Mouse (Mus musculus) olfactory bulb, adult 2 months (tissue): ENCODE results near the gene Rnf187. TPM values are rescaled to one million over a fixed set of nuclear protein-coding genes. Genes with fewer than 3 reads are reported as not detected.

ENCODE experiments used
- H3K27ac ChIP-seq: fragments of 200-500 bp; 2 replicates; pipeline ENCODE4 v1.5.1; 2012; ENCODE audit warnings: low read depth, low read length; ENCODE audit not compliant: insufficient read depth
- H3K4me1 ChIP-seq: fragments of 200-500 bp; 2 replicates; pipeline ENCODE4 v1.6.1; 2012; ENCODE audit warnings: low read length; ENCODE audit not compliant: control insufficient read depth, insufficient read depth
- H3K4me3 ChIP-seq: fragments of 200-500 bp; 2 replicates; pipeline ENCODE4 v1.5.1; 2012; ENCODE audit warnings: mild to moderate bottlenecking, low read depth, low read length, moderate library complexity; ENCODE audit not compliant: insufficient read depth
- CTCF ChIP-seq: fragments of 200-500 bp; IDR thresholded peaks from 2 replicates; pipeline ENCODE4 v1.5.1; 2012; ENCODE audit warnings: low read depth, mild to moderate bottlenecking, low read length, moderate library complexity; ENCODE audit not compliant: insufficient read depth
- POLR2A ChIP-seq: fragments of 200-500 bp; IDR thresholded peaks from 2 replicates; pipeline ENCODE4 v1.6.1; 2012; ENCODE audit warnings: mild to moderate bottlenecking, low read depth, low read length, moderate library complexity; ENCODE audit not compliant: insufficient read depth
- WGBS: fragments of 180-500 bp; shearing (Covaris S2); methylation state at CpG from one replicate; pipeline ENCODE4 v1.1.7; 2018; 5-methylcytosine and 5-hydroxymethylcytosine counted together
- polyA plus RNA-seq: library from polyadenylated mRNA; stranded (reverse); fragments of >200 nt; gene quantifications from 2 replicates; pipeline ENCODE4 v1.2.4, GENCODE M21; 2012; ENCODE audit warnings: low replicate concordance; ENCODE audit not compliant: missing spikeins, insufficient read depth, insufficient read length

Gene Rnf187
- polyA plus RNA-seq, 1 experiment, result not detected

DNA sequence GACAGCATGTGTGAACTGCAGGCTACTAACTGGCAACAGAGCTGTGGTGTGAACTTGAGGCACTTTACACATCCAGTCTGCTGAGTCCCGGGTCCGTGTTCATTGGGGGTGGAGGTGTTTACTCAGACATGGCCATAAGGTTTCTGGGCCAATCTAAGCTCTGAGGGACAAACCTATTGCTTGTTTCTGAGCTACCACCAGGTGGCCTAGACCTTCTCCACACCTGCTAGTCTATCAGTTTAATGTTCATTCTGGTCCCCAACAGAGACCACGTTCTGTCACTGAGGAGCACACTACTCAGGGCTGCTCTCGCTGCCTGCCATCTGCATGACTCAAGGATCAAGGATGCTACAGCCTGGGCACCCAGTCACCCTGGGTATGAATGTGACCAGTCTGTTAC, 7.1 kb downstream of the Rnf187 start:
- TF ChIP-seq CTCF (no peak), POLR2A (no peak)
- H3K4me1 ChIP-seq, result peaks cover 8% of the 10 kb centered on the region
- H3K27ac ChIP-seq, result no peak overlapping the region
- no peak overlapping the region for H3K4me3 ChIP-seq
- 69% methylated on average over 4 of the region's 4 CpGs for WGBS

DNA sequence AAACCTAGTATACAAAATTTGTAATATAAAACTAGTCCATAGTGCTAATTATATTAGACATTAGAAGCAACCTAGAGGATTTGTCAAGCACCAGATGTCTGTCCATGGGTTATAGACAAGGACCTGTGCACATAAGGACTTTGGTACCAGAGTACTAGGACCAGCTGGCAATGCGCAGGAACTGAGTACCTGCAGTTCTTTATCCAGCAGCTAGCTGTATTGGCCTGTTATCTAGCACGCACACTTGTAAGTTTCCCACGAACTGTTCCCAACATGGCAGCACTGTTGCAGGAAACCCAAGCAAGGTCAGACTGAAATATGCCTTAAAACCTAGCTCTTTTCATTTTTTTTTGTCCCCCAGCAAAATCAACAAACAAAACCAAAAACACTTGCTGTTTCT, 8.5 kb downstream of the Rnf187 start:
- Histone ChIP-seq H3K4me1 (peaks cover 3% of the 10 kb centered on the region), H3K27ac (no peak overlapping the region), H3K4me3 (no peak overlapping the region)
- 86% methylated on average over 3 of the region's 3 CpGs for WGBS
- no peak for TF ChIP-seq POLR2A
- TF ChIP-seq CTCF, result no peak

DNA sequence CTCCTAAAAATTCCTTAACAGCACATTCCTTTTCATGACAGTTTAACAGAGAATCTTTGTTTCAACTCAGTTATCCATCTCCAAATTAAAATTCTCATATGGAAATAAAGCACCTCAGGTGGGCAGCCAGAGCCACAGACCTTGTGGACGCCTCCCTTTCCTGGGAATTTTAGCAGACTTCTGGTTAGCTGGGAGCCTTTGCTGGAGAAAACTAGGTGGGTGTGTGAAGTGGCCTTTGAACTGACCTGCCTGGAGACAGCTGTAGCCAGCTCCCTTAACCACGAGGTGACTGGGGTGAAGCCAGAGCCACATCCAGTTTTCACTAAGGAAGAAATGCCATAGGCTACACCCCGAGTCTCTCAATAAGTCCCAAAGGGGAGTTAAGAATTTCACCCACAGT, 9.1 kb downstream of the Rnf187 start:
- TF ChIP-seq CTCF (no peak), POLR2A (no peak)
- Histone ChIP-seq H3K4me1 (peaks cover 3% of the 10 kb centered on the region), H3K27ac (no peak overlapping the region), H3K4me3 (no peak overlapping the region)
- 64% methylated on average over 3 of the region's 3 CpGs for WGBS

DNA sequence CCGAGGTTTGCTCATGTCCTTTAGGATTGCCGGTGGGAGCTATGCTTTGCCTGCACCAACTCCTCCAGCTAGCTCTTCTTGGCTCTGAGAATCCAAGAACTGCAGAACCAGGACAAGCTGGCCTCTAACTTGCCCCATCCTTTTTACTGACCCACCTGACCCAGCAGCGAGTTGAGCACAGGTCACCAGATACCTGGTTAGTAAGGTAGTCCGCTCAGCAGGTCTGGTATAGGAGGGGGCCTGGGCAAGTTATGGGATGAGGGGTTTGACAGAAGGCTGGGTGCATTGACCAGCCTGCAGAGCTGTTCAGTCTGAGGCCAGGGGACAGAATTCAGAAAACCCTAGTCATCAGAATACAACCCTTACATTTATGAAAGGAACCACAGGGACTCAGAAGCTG, 9.7 kb downstream of the Rnf187 start:
- Histone ChIP-seq H3K4me3 (no peak overlapping the region), H3K27ac (no peak overlapping the region), H3K4me1 (peaks cover 3% of the 10 kb centered on the region)
- no peak for TF ChIP-seq POLR2A
- WGBS, result 77% methylated on average over 4 of the region's 4 CpGs

DNA sequence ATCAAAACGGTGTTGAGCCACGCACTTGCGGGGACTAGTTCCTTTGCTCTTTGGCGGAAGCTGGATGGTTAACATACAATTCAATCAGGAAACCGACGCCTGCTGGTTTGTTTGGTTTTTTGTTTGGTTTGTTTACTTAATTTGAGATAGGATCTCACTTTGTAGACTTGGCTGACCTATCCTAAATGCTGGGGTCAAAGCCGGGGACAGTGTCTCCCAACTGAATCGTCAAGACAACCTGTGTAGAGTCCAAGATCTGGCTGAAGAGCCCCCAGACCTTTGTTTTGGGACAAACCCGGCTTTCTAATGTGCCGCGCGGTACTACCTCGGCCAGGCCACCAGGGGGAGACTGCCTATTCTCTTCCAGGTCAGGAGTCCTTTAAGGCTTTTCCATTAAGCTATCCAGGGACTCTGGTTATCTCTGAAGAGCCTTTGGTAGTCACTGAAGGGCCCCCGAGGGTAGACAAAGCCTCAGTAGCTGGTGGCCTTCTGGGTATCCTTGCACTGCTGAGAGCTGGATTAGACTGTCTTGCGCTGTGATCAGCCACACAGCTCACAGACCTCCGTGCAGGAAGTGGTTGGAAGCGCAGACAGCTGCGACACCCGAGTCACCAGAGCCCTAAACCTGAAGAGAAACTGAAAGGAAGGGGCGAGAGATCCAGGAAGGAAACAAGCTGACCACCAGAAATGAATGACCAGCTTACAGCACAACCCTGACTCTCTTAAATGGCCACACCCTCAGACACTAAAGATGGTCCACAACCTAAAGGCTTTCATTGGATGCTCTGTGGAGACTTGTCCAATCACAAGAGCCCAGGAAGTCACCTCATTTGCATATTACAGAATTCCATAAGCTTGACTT, 10.7 kb downstream of the Rnf187 start:
- 24% methylated on average over 20 of the region's 20 CpGs for WGBS
- Histone ChIP-seq H3K4me1 (peaks cover 3% of the 10 kb centered on the region), H3K4me3 (peak overlapping the region; percentile 18; the same call in 1 of the 2 replicates), H3K27ac (no peak overlapping the region)
- peak; percentile 87 for TF ChIP-seq CTCF
- no peak for TF ChIP-seq POLR2A

DNA sequence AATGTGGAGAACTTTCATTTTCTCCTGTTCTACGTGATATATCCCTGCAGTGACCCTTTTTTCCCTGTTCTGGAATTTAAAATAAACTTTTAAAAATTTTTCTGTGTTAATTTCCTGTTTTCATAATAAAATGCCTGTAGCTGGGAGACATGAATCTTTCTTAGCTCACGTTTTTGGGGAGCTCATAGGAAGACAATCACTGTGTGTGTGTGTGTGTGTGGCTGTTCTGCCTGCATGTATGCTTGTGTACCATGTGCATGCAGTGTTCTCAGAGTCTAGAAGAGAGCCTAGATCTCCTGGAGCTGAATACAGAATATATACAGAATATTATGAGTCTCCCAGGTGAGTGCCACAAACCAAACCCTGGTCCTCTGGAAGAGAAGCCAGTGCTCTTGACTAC, 11.7 kb downstream of the Rnf187 start:
- no peak for TF ChIP-seq CTCF
- no peak for TF ChIP-seq POLR2A
- H3K4me3 ChIP-seq, result no peak overlapping the region
- WGBS, result 89% methylated on average over 2 of the region's 2 CpGs
- H3K27ac ChIP-seq, result no peak overlapping the region
- peaks cover 3% of the 10 kb centered on the region for H3K4me1 ChIP-seq

DNA sequence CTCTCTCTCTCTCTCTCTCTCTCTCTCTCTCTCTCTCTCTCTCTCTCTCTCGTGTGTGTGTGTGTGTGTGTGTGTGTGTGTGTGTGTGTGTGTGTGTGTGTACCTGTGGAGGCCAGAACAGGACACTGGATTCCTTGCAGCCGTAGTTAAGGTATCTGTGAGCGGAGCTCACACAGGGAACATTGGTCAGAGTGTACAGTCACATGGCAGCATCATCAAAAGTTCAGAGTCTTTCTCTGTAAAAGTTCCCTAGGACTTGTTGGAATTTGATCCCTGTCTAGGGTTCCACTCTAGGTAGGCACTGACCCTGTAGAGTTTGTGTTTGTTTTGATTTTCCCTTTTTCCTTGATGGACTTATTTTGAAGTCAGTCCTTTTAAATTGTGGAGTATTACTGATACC, 12.1 kb downstream of the Rnf187 start:
- WGBS, result 82% methylated on average over 2 of the region's 3 CpGs
- Histone ChIP-seq H3K27ac (no peak overlapping the region), H3K4me1 (peaks cover 3% of the 10 kb centered on the region), H3K4me3 (no peak overlapping the region)
- no peak for TF ChIP-seq POLR2A
- no peak for TF ChIP-seq CTCF

DNA sequence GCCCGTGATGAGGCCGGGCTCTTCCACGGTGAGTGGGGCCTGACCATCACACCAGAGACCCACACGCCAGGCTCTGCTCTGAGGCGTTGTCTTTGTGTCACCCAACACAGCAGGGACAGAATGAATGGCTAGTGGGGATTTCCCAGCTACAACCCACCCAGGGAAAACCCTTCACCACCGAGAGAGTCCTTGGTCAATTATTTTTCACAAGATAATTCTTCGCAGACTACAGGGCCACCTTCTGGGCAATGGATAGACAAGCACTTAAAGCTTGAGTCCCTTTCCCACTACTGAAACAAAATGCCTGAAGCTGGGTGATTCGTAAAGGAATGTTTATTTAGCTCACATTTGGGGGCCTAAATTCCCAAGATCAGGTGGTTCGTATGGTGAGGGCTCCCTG, 16.3 kb downstream of the Rnf187 start:
- Histone ChIP-seq H3K27ac (no peak overlapping the region), H3K4me1 (no peaks in the 10 kb centered on the region), H3K4me3 (no peak overlapping the region)
- no peak for TF ChIP-seq CTCF
- 86% methylated on average over 9 of the region's 9 CpGs for WGBS

DNA sequence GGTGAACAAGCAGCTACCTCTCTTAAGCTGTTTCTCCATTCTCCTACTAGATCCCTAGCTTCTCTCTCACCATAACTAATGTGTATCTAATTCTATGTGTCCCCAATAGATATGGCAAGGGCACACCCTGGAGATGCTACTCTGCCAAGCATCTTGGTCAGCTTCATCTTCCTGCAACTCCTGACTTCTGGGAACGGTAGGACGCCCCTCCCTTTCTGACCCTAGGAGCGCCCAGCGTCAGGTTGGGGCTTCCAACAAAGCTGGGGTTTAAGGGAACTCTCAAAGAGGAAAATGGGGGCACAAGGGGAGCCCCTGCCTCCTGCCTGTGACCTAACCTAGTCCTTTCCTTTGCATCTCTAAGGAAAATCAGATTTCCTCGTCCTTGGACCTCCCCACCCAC, 20.0 kb downstream of the Rnf187 start:
- Histone ChIP-seq H3K4me3 (no peak overlapping the region), H3K27ac (no peak overlapping the region), H3K4me1 (peaks cover 12% of the 10 kb centered on the region)
- TF ChIP-seq CTCF (no peak), POLR2A (no peak)
- 70% methylated on average over 5 of the region's 5 CpGs for WGBS
